Mouse (Mus musculus): ENCODE results near the gene Gna14. TPM values are rescaled to one million over a fixed set of nuclear protein-coding genes. Genes with fewer than 3 reads are reported as not detected.
A peak's percentile ranks its signal among the peaks of the same experiment; 100 is the strongest.

The Gna14 gene
- polyA plus RNA-seq, 1 experiment, result 0.94 TPM

- Histone ChIP-seq H3K4me1 (ENCODE audit: control insufficient read depth, insufficient read depth, low read length) (no peaks in the 10 kb centered on the region), H3K9ac (ENCODE audit: low read depth, poor library complexity, severe bottlenecking) (no peak overlapping the region), H3K27ac (ENCODE audit: insufficient read depth, low read length) (no peak overlapping the region), H3K9me3 (replicated peaks; ENCODE audit: control insufficient read depth, insufficient read depth, low read length, poor library complexity, severe bottlenecking) (no peaks in the 10 kb centered on the region), H3K27me3 (ENCODE audit: control insufficient read depth, insufficient read depth, low read length, poor library complexity, severe bottlenecking) (no peaks in the 10 kb centered on the region), H3K36me3 (ENCODE audit: control insufficient read depth, insufficient read depth, low read length, poor library complexity, severe bottlenecking) (no peaks in the 10 kb centered on the region), H3K4me3 (ENCODE audit: low read depth, low read length) (no peak overlapping the region)
- no peak for TF ChIP-seq CTCF (IDR thresholded peaks at IDR 0.05; ENCODE audit: low read depth, low read length)
- no peak for TF ChIP-seq POLR2A (IDR thresholded peaks at IDR 0.05; ENCODE audit: insufficient read depth, low read length)
- TF ChIP-seq EP300 (IDR thresholded peaks at IDR 0.05; ENCODE audit: insufficient read depth, low read depth, low read length), result no peak
These were observed 24.3 kb upstream of the Gna14 start for GRCm38 (mm10) chr19:16411302-16411701.

GRCm38 (mm10) chr19:16418086-16418663 is 17.4 kb upstream of the Gna14 start:
- H3K9ac ChIP-seq (ENCODE audit: low read depth, poor library complexity, severe bottlenecking), result no peak overlapping the region
- no peaks in the 10 kb centered on the region for H3K27me3 ChIP-seq (ENCODE audit: control insufficient read depth, insufficient read depth, low read length, poor library complexity, severe bottlenecking)
- H3K9me3 ChIP-seq (replicated peaks; ENCODE audit: control insufficient read depth, insufficient read depth, low read length, poor library complexity, severe bottlenecking), result no peaks in the 10 kb centered on the region
- H3K4me3 ChIP-seq (ENCODE audit: low read depth, low read length), result no peak overlapping the region
- no peaks in the 10 kb centered on the region for H3K36me3 ChIP-seq (ENCODE audit: control insufficient read depth, insufficient read depth, low read length, poor library complexity, severe bottlenecking)
- TF ChIP-seq EP300 (IDR thresholded peaks at IDR 0.05; ENCODE audit: insufficient read depth, low read depth, low read length) (no peak), CTCF (IDR thresholded peaks at IDR 0.05; ENCODE audit: low read depth, low read length) (no peak), POLR2A (IDR thresholded peaks at IDR 0.05; ENCODE audit: insufficient read depth, low read length) (no peak)
- no peak overlapping the region for H3K27ac ChIP-seq (ENCODE audit: insufficient read depth, low read length)
- no peaks in the 10 kb centered on the region for H3K4me1 ChIP-seq (ENCODE audit: control insufficient read depth, insufficient read depth, low read length)

GRCm38 (mm10) chr19:16425596-16425995 is 10.0 kb upstream of the Gna14 start:
- H3K9me3 ChIP-seq (replicated peaks; ENCODE audit: control insufficient read depth, insufficient read depth, low read length, poor library complexity, severe bottlenecking), result peaks cover 7% of the 10 kb centered on the region
- H3K4me3 ChIP-seq (ENCODE audit: low read depth, low read length), result no peak overlapping the region
- H3K4me1 ChIP-seq (ENCODE audit: control insufficient read depth, insufficient read depth, low read length), result no peaks in the 10 kb centered on the region
- TF ChIP-seq CTCF (IDR thresholded peaks at IDR 0.05; ENCODE audit: low read depth, low read length) (no peak), EP300 (IDR thresholded peaks at IDR 0.05; ENCODE audit: insufficient read depth, low read depth, low read length) (no peak), POLR2A (IDR thresholded peaks at IDR 0.05; ENCODE audit: insufficient read depth, low read length) (no peak)
- no peaks in the 10 kb centered on the region for H3K27me3 ChIP-seq (ENCODE audit: control insufficient read depth, insufficient read depth, low read length, poor library complexity, severe bottlenecking)
- H3K9ac ChIP-seq (ENCODE audit: low read depth, poor library complexity, severe bottlenecking), result no peak overlapping the region
- no peaks in the 10 kb centered on the region for H3K36me3 ChIP-seq (ENCODE audit: control insufficient read depth, insufficient read depth, low read length, poor library complexity, severe bottlenecking)
- H3K27ac ChIP-seq (ENCODE audit: insufficient read depth, low read length), result no peak overlapping the region

GRCm38 (mm10) chr19:16431368-16431767 is 4.2 kb upstream of the Gna14 start:
- Histone ChIP-seq H3K9me3 (replicated peaks; ENCODE audit: control insufficient read depth, insufficient read depth, low read length, poor library complexity, severe bottlenecking) (peaks cover 7% of the 10 kb centered on the region), H3K27ac (ENCODE audit: insufficient read depth, low read length) (no peak overlapping the region), H3K4me3 (ENCODE audit: low read depth, low read length) (no peak overlapping the region), H3K36me3 (ENCODE audit: control insufficient read depth, insufficient read depth, low read length, poor library complexity, severe bottlenecking) (no peaks in the 10 kb centered on the region), H3K4me1 (ENCODE audit: control insufficient read depth, insufficient read depth, low read length) (no peaks in the 10 kb centered on the region), H3K9ac (ENCODE audit: low read depth, poor library complexity, severe bottlenecking) (no peak overlapping the region), H3K27me3 (ENCODE audit: control insufficient read depth, insufficient read depth, low read length, poor library complexity, severe bottlenecking) (no peaks in the 10 kb centered on the region)
- TF ChIP-seq CTCF (IDR thresholded peaks at IDR 0.05; ENCODE audit: low read depth, low read length) (no peak), EP300 (IDR thresholded peaks at IDR 0.05; ENCODE audit: insufficient read depth, low read depth, low read length) (no peak), POLR2A (IDR thresholded peaks at IDR 0.05; ENCODE audit: insufficient read depth, low read length) (no peak)

- Histone ChIP-seq H3K27me3 (ENCODE audit: control insufficient read depth, insufficient read depth, low read length, poor library complexity, severe bottlenecking) (no peaks in the 10 kb centered on the region), H3K9me3 (replicated peaks; ENCODE audit: control insufficient read depth, insufficient read depth, low read length, poor library complexity, severe bottlenecking) (no peaks in the 10 kb centered on the region), H3K36me3 (ENCODE audit: control insufficient read depth, insufficient read depth, low read length, poor library complexity, severe bottlenecking) (no peaks in the 10 kb centered on the region), H3K27ac (ENCODE audit: insufficient read depth, low read length) (no peak overlapping the region), H3K4me1 (ENCODE audit: control insufficient read depth, insufficient read depth, low read length) (peaks cover 6% of the 10 kb centered on the region), H3K4me3 (ENCODE audit: low read depth, low read length) (no peak overlapping the region), H3K9ac (ENCODE audit: low read depth, poor library complexity, severe bottlenecking) (no peak overlapping the region)
- no peak for TF ChIP-seq POLR2A (IDR thresholded peaks at IDR 0.05; ENCODE audit: insufficient read depth, low read length)
- TF ChIP-seq CTCF (IDR thresholded peaks at IDR 0.05; ENCODE audit: low read depth, low read length), result peak; percentile 1
- TF ChIP-seq EP300 (IDR thresholded peaks at IDR 0.05; ENCODE audit: insufficient read depth, low read depth, low read length), result no peak
These were observed 683 bp upstream of the Gna14 start for GRCm38 (mm10) chr19:16434879-16435278.

GRCm38 (mm10) chr19:16436335-16437169 is 990 bp downstream of the Gna14 start:
- no peaks in the 10 kb centered on the region for H3K9me3 ChIP-seq (replicated peaks; ENCODE audit: control insufficient read depth, insufficient read depth, low read length, poor library complexity, severe bottlenecking)
- peaks cover 6% of the 10 kb centered on the region for H3K4me1 ChIP-seq (ENCODE audit: control insufficient read depth, insufficient read depth, low read length)
- no peak for TF ChIP-seq EP300 (IDR thresholded peaks at IDR 0.05; ENCODE audit: insufficient read depth, low read depth, low read length)
- no peak for TF ChIP-seq CTCF (IDR thresholded peaks at IDR 0.05; ENCODE audit: low read depth, low read length)
- TF ChIP-seq POLR2A (IDR thresholded peaks at IDR 0.05; ENCODE audit: insufficient read depth, low read length), result no peak
- H3K9ac ChIP-seq (ENCODE audit: low read depth, poor library complexity, severe bottlenecking), result 0 out of 2 replicates have a peak overlapping the region, but pooled peaks have one; percentile 4
- H3K4me3 ChIP-seq (ENCODE audit: low read depth, low read length), result peak overlapping the region; percentile 49
- no peaks in the 10 kb centered on the region for H3K36me3 ChIP-seq (ENCODE audit: control insufficient read depth, insufficient read depth, low read length, poor library complexity, severe bottlenecking)
- H3K27me3 ChIP-seq (ENCODE audit: control insufficient read depth, insufficient read depth, low read length, poor library complexity, severe bottlenecking), result no peaks in the 10 kb centered on the region
- no peak overlapping the region for H3K27ac ChIP-seq (ENCODE audit: insufficient read depth, low read length)
